Mouse (Mus musculus) thymus, postnatal 0 days (tissue): ENCODE data around the gene Aida. TPM values are rescaled to one million over a fixed set of nuclear protein-coding genes. Genes with fewer than 3 reads are reported as not detected.
A peak's percentile ranks its signal among the peaks of the same experiment; 100 is the strongest.
"Not testable (repeated sequence)": the region's sequence is repeated elsewhere in the genome, so short reads cannot be mapped to it uniquely, and the experiment has no call there.

Experiments
- DNase-seq: peaks from one replicate; pipeline ENCODE4 v3.0.0-alpha.2; 2015; ENCODE audit warnings: low spot score
- polyA plus RNA-seq: library from polyadenylated mRNA; unstranded; fragments of >200 nt; fragmentation: Nextera tagmentation; extraction: Ambion mirVana; gene quantifications from 2 replicates; pipeline ENCODE4 v1.2.1, GENCODE M21; 2015

Gene Aida
- polyA plus RNA-seq, 1 experiment from 2014 or later: 28.2 TPM

DNA sequence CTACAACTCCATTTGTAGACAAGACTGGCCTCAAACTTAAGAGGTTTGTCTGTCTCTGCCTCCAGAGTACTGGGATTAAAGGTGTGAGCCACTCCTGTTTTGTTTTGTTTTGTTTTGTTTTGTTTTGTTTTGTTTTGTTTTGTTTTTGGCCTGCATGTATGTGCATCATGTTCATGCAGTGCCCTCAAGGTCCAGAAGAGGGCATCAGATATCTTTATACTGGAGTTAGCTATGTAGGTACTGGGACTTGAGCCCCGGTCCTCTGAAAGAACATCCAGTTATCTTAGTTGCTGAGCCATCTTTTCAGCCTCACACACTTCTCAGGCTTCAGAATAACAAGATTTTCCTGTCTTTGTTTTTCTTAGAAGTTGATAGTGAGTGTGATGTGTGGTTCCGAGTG, 19.4 kb downstream of the Aida start:
- DNase-seq: peak; percentile 7

- no peak for DNase-seq
Measured at GRCm38 (mm10) chr1:183320708-183321107, 24.3 kb downstream of the Aida start.

- DNase-seq: not testable (repeated sequence)
Measured at GRCm38 (mm10) chr1:183322496-183322895, 26.1 kb downstream of the Aida start.

GRCm38 (mm10) chr1:183323923-183324322, 27.5 kb downstream of the Aida start:
- no peak for DNase-seq

GRCm38 (mm10) chr1:183324433-183324832, 28.0 kb downstream of the Aida start:
- no peak for DNase-seq

DNA sequence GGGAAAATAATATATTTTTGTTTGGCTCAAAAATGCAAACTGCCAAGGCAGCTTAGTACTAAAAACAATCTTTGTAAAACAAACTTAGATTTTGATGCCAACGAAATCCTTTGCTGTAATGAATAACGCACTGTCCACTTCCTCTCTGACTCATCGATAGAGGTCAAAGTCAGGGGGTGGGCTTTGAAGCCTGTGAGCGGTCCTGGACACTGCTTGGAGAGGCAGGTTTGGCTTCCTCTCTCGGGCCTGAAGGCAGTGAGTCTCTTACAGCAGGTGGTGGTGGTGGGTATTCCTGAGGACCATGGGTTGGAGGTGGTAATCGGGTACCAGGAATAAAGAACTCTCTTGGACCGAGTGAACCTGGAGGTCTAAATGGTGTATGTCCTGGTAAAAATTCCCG, 30.8 kb downstream of the Aida start:
- no peak for DNase-seq

DNA sequence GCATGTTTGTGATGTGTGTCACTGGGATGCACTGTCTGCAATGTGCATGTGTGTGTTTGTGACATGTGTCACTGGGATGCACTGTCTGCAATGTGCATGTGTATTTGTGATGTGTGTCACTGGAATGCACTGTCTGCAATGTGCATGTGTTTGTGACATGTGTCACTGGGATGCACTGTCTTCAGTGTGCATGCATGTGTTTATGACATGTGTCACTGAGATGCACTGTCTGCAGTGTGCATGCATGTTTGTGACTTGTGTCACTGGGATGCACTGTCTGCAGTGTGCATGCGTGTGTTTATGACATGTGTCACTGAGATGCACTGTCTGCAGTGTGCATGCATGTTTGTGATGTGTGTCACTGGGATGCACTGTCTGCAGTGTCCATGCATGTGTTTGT, 46.5 kb downstream of the Aida start:
- not testable (repeated sequence) for DNase-seq

GRCm38 (mm10) chr1:183344886-183345816, 48.8 kb downstream of the Aida start:
- DNase-seq: peak; percentile 94

DNA sequence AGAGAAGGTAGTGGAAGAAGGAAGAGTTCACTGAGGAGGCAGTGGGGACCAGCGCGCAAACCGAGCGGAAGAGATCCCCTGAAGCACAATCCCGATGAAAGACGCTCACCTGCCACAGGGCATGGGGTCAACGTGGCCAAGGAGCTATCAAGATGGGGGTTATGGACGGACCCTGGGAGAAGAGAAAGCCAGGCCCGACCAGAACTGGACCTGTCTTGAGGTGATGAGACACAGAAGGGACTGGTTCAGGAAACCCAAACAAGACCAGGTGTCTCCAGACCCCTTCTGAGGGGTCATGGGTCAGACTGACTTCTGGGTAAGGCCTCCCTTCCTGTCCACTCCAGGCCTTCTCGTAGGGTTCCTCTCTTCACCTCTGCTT, 49.4 kb downstream of the Aida start:
- no peak for DNase-seq

- DNase-seq: peak; percentile 75
Measured at GRCm38 (mm10) chr1:183349840-183350239, 53.5 kb downstream of the Aida start.

- no peak for DNase-seq
Measured at GRCm38 (mm10) chr1:183358901-183359300, 62.5 kb downstream of the Aida start.

- no peak for DNase-seq
Measured at GRCm38 (mm10) chr1:183362301-183362700, 65.9 kb downstream of the Aida start.

DNA sequence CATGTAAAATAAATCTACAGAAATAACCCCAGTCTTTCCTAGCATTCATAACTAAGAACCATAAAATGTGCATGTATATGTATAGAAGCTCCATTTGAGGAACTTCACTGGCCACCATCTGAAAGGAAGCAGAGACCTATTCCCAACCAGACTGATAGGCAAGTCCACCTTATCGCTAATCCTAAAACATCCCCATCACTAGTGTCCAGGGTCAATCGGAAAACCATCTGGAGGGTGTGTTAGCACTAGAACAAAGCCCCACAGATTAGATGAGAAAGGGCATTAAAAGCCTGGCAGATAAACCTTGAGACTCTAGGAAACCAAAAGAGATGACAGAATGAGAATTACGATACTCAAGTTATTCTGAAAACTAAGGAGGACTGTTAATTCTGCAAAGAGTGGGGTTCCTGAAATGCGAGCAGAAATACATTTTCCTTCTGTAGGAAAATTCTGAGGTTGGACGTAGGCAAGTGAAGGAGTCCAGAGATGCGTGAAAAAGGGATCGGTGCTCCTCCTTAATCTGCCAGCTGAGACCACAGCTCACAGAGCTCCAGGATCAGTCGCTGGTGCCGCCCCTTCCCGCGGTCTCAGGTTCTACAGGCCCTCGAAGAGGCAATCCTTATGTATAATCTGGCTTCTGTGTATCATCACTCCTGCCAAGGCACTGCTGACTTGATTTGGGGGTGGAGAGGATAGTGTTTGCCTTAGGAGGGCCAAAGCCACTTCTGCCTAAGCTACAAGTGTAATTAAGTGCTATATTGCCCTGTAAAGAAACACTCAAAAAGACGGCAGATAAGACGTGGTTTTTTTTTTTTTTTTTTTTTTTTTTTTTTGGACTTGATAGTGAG, 66.6 kb downstream of the Aida start:
- DNase-seq: no peak

- no peak for DNase-seq
Measured at GRCm38 (mm10) chr1:183363577-183363867, 67.1 kb downstream of the Aida start.

GRCm38 (mm10) chr1:183366361-183366760, 70.0 kb downstream of the Aida start:
- DNase-seq: no peak

DNA sequence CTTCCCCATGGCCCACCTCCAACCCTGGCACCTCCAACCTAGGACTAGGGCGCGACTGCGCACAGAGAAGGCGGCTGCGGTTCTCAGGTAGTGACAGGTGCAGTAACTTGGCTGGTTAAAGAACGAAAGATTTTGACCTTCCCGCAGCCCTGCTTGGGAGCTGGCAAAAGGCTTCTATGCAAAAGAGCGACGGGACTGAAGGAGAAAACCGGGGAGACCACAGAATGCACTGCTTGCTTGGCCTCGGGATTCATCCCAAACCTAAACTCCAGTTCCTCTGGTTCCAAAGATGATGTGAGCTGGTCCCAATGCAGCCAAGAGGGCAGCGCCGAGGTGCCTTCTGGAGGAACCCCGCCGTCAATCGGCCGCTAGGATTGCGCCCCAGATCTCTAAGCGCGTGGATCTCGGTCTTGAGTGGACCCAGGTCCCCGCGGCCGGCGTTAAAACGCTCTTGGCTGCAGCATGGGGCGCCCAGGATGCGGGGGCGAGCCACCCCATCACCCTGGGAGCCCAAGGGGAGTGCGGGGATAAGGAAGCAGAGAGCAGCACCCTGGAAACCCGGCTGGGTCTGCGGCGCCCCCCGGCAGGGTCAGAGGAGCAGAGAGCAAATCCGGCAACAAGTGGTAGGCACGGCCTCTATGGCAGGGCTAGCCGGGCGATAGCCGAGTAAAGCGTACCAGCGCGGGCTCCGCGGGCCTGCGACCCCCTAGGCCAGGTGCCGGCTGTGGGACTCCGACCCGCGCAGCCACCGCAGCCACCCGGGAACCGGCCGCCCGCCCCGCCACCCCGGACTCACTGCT, 72.4 kb downstream of the Aida start:
- peak; percentile 39 for DNase-seq

DNA sequence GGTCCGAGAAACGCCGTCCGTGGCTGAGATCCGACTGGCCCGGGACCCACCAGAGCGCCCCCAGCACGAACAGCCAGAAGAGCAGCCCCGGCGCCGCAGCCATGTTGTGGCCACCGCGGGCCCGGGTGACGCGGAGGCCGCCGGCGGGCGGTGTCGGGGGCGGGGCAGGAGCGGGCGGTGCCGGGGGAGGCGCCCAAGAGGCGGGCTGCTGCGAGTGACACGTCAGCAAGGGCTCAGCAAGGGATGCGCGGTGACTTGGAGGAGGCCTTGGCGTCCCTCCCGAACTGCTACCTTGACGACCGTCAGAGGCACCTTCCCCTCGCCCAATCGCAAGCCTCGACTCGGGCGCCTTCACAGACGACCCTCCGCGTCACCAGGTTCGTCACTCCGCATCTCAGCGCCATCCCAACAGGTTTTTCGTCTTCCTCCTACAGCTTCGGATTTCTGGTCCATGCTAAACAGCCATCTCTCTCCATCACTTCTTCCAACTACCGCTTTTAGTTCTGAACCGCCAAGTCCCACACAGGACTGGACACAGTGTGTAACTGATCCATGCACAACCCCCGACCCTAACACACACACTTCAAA, 73.1 kb downstream of the Aida start, which contains the start of gene Mia3:
Gene Mia3 (minus strand): TSS at position 127 of the 588 bp plus-strand sequence.
- DNase-seq: peak; percentile 95

- no peak for DNase-seq
Measured at GRCm38 (mm10) chr1:183374728-183375127, 78.3 kb downstream of the Aida start.
